Comparison of ENCODE assay signal across 12 mouse cellular contexts in the genomic region with DNA sequence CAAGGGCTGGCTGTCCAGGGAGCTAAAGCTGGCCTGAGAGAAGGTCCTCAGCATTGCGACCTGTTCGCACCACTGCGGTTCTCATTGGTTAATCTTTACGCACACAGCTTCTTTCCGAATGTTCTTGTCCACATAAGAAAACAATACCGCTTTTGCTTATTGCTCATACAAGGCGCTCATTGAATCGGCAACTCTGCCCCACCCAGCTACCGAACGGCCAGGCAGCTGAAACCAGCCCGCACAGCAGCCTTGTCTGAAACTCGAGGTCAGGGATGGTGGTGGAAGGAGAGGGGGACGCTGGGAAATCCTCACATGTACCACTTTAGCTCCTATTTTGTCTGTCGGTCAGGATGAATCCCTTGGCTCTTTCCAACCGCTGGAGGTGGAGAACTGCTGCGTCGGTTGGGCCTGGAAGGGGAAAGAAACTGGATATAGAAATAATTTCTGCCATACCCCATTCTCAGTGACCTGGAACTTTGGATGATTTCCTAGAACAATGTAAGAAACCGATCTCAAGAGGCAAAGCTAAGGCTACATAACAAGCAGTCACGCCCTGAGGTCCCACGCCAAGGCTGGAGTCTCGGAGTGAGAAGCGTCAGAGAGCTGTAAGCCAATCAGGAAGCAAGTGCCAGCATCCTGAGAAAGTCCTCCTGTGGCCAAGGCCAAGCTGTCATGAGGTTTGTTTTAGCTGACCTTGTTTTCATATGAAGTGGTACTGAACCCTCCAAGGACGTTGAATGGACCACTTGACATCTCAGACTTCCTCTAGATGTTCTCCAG.
"Had no signal": no experiment of that assay in that cellular context is flagged by ENCODE, and none has a peak within 500 bp of the region (broad histone marks: within the 10 kb centered on the region; RNA-seq: fewer than 3 reads in every experiment).

No protein-coding gene starts in this region.

- H3K27me3 ChIP-seq: limb, embryonic 13.5 days; midbrain, embryonic 13.5 days had no signal

- H3K27ac ChIP-seq: layer of hippocampus, adult 2 months; limb, embryonic 13.5 days; liver, embryonic 14.5 days; midbrain, embryonic 13.5 days; stomach, postnatal 0 days had no signal

- ATAC-seq: midbrain, embryonic 13.5 days had no signal

- H3K36me3 ChIP-seq: limb, embryonic 13.5 days; midbrain, embryonic 13.5 days had no signal

- H3K4me2 ChIP-seq: limb, embryonic 13.5 days; midbrain, embryonic 13.5 days had no signal

- H3K9ac ChIP-seq: limb, embryonic 13.5 days; liver, embryonic 14.5 days; midbrain, embryonic 13.5 days had no signal

- DNase-seq: kidney, postnatal 10 days; kidney, postnatal 4 days; lung, adult 18-20 months; lung, postnatal 36 days; right cerebral cortex, postnatal 14 days; thymus, adult 2 months; thymus, postnatal 25 days had no signal

- H3K4me3 ChIP-seq: layer of hippocampus, adult 2 months; limb, embryonic 13.5 days; midbrain, embryonic 13.5 days had no signal

- H3K9me3 ChIP-seq: limb, embryonic 13.5 days; midbrain, embryonic 13.5 days had no signal
